Mouse (Mus musculus) myocyte (in vitro differentiated cells): ENCODE measurements around the gene Iqub. TPM values are rescaled to one million over a fixed set of nuclear protein-coding genes. Genes with fewer than 3 reads are reported as not detected.
A peak's percentile ranks its signal among the peaks of the same experiment; 100 is the strongest.

Source experiments
- H3K27me3 ChIP-seq: one replicate; pipeline ENCODE4 v1.6.1; 2011; ENCODE audit not compliant: control insufficient read depth, insufficient read depth, insufficient read length
- H3K36me3 ChIP-seq: one replicate; pipeline ENCODE4 v1.6.1; 2011; ENCODE audit not compliant: control insufficient read depth, insufficient read depth
- H3K4me2 ChIP-seq: one replicate; pipeline ENCODE4 v1.6.1; 2011; ENCODE audit warnings: low read depth, control low read depth
- H3K4me3 ChIP-seq: one replicate; pipeline ENCODE4 v1.5.1; 2011; ENCODE audit warnings: mild to moderate bottlenecking, control low read depth, moderate library complexity
- H3K79me2 ChIP-seq: one replicate; pipeline ENCODE4 v1.6.1; 2011; ENCODE audit not compliant: control insufficient read depth, insufficient read depth
- H3ac ChIP-seq: one replicate; pipeline ENCODE4 v1.6.1; 2011; ENCODE audit not compliant: control insufficient read depth, insufficient read length
- CEBPB ChIP-seq: IDR thresholded peaks from 2 replicates; pipeline ENCODE4 v1.6.1; 2011; ENCODE audit warnings: mild to moderate bottlenecking, moderate library complexity; ENCODE audit not compliant: poor library complexity, insufficient read depth, severe bottlenecking
- E2F4 ChIP-seq: IDR thresholded peaks from one replicate; pipeline ENCODE4 v1.6.1; 2011; ENCODE audit warnings: mild to moderate bottlenecking, control low read depth, moderate library complexity; ENCODE audit not compliant: insufficient read depth
- MAX ChIP-seq: IDR thresholded peaks from one replicate; pipeline ENCODE4 v1.6.1; 2011; ENCODE audit warnings: low read depth, mild to moderate bottlenecking, control low read depth
- MYOD1 ChIP-seq, 3 experiments: IDR thresholded peaks; one replicate each; pipeline ENCODE4 v1.6.1; 2011; ENCODE audit warnings: control low read depth in 2 of 3, low read depth in 2 of 3, mild to moderate bottlenecking in 2 of 3, moderate library complexity in 1 of 3; ENCODE audit not compliant: insufficient read length in 2 of 3, control insufficient read depth in 1 of 3
- MYOG ChIP-seq, 3 experiments: IDR thresholded peaks; one replicate each; pipeline ENCODE4 v1.6.1; 2011; ENCODE audit warnings: control low read depth in 2 of 3, low read depth in 2 of 3, mild to moderate bottlenecking in 2 of 3; ENCODE audit not compliant: insufficient read length in 2 of 3, control insufficient read depth in 1 of 3, insufficient read depth in 1 of 3
- POLR2A ChIP-seq: IDR thresholded peaks from one replicate; pipeline ENCODE4 v1.6.1; 2011; ENCODE audit warnings: low read depth, mild to moderate bottlenecking, control low read depth, moderate library complexity; ENCODE audit not compliant: insufficient read length
- POLR2AphosphoS2 ChIP-seq: IDR thresholded peaks from one replicate; pipeline ENCODE4 v1.6.1; 2011; ENCODE audit warnings: low read depth, control low read depth; ENCODE audit not compliant: insufficient read length
- REST ChIP-seq: IDR thresholded peaks from one replicate; pipeline ENCODE4 v1.6.1; 2011; ENCODE audit warnings: mild to moderate bottlenecking, control low read depth, moderate library complexity; ENCODE audit not compliant: insufficient read depth, insufficient read length
- SRF ChIP-seq: IDR thresholded peaks from one replicate; pipeline ENCODE4 v1.6.1; 2011; ENCODE audit warnings: low read depth; ENCODE audit not compliant: control insufficient read depth, insufficient read length
- TCF12 ChIP-seq: IDR thresholded peaks from one replicate; pipeline ENCODE4 v1.6.1; 2011; ENCODE audit warnings: mild to moderate bottlenecking, control low read depth; ENCODE audit not compliant: poor library complexity, insufficient read depth, severe bottlenecking
- TCF3 ChIP-seq: IDR thresholded peaks from one replicate; pipeline ENCODE4 v1.6.1; 2011; ENCODE audit warnings: low read depth, control low read depth; ENCODE audit not compliant: insufficient read length
- USF1 ChIP-seq: IDR thresholded peaks from one replicate; pipeline ENCODE4 v1.6.1; 2011; ENCODE audit warnings: low read depth, mild to moderate bottlenecking, control low read depth, moderate library complexity
- polyA plus RNA-seq: library from polyadenylated mRNA; unstranded; fragments of >200 nt; fragmentation: generic; extraction: Trizol; gene quantifications from one replicate; pipeline ENCODE4 v1.2.1, GENCODE M21; 2012; ENCODE audit warnings: missing spikeins

The Iqub gene
- polyA plus RNA-seq, 1 experiment = not detected

DNA sequence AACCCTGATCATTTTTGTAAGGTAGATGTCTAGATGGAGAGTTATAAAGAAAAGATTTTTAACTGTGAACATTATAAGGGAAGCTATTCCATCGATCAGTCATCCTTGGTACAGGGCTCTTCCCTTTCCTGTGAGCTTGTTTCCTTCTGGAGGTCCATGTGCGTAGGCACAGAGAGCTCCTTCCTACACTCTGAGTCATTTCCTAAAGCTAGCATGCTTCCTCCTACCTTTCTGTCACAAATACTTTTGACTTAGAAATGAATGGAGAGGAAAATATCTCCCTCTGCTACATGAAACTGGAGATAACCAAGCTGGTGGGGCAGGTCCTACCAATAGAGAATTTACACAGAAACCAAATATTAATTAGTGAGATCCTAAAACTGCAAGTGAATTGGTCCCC is 34.9 kb upstream of the Iqub start:
- H3K4me3 ChIP-seq = no peak overlapping the region
- H3K36me3 ChIP-seq = no peaks in the 10 kb centered on the region
- H3K4me2 ChIP-seq = no peak overlapping the region
- no peak for TF ChIP-seq POLR2A
- H3K27me3 ChIP-seq = no peaks in the 10 kb centered on the region
- no peak overlapping the region for H3ac ChIP-seq
- H3K79me2 ChIP-seq = no peaks in the 10 kb centered on the region

DNA sequence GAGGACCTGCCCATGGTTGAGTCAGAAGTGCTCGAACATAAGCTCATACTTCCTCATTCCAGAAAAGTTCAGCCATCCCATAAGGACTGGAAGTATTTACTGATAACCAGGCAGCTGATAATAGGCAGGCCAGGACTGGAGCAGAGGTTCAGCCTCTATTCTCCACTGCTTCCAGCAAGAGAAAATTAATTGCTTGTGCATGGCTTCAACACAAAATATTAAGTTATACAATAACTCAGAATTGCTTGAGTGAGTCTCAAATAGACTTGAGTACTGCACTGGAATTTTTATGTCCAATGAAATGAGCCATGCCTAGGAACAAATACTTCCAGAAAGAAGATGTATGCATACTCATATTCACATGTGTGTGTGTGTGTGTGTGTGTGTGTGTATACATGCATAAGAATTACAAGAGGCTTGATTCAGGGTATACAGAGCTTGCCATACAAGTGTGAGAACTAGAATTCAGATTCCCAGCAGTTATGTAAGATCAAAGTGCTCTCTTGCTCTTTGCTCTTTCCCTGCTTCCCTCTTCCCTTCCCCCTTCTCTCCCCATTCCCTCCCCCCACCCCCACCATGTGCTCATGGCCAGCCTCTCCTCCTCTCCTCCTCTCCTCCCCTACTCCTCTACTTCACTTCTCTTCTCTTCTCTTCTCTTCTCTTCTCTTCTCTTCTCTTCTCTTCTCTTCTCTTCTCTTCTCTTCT is 32.0 kb upstream of the Iqub start:
- TF ChIP-seq TCF3 (no peak), MAX (no peak), MYOD1 (IDR thresholded peaks at IDR 0.05; ENCODE audit: control insufficient read depth in 1 of 3, insufficient read length in 2 of 3, low read depth in 2 of 3) (no peak), CEBPB (no peak), E2F4 (no peak), POLR2A (no peak), REST (no peak), TCF12 (no peak), MYOG (IDR thresholded peaks at IDR 0.05; ENCODE audit: control insufficient read depth in 1 of 3, insufficient read depth in 1 of 3, insufficient read length in 2 of 3, low read depth in 2 of 3) (no peak), SRF (no peak), USF1 (no peak), POLR2AphosphoS2 (no peak)
- Histone ChIP-seq H3K27me3 (no peaks in the 10 kb centered on the region), H3K79me2 (no peaks in the 10 kb centered on the region), H3K36me3 (no peaks in the 10 kb centered on the region), H3K4me2 (no peak overlapping the region), H3ac (no peak overlapping the region), H3K4me3 (no peak overlapping the region)

DNA sequence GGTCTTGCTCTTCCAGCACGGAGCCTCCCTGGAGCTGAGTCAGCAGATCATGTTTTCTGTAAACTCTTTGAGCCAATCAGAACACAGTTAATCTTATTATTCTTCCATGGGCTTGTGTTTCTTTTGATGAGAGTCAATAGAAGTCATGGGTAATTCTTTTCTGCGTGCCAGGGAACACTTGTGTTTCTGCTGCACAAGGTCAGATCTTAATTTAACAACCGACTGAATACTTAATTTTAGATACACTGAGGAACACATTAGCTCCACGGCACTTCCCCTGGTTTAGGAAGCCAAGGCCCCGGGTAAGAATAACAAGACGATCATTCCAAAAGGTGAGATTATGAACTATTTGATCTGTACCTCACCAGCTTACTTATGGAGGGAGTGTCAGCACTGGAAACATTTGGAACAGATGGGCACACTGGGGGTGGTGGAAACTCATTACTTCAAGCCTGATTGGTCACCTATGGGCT is 28.3 kb upstream of the Iqub start:
- H3ac ChIP-seq = no peak overlapping the region
- H3K4me2 ChIP-seq = peak overlapping the region; percentile 44
- H3K4me3 ChIP-seq = no peak overlapping the region
- TF ChIP-seq USF1 = no peak
- TF ChIP-seq POLR2AphosphoS2 = no peak
- no peak for TF ChIP-seq POLR2A
- TF ChIP-seq TCF12 = no peak
- no peak for TF ChIP-seq MYOD1 (IDR thresholded peaks at IDR 0.05; ENCODE audit: control insufficient read depth in 1 of 3, insufficient read length in 2 of 3, low read depth in 2 of 3)
- no peak for TF ChIP-seq CEBPB
- TF ChIP-seq MAX = no peak
- no peak for TF ChIP-seq MYOG (IDR thresholded peaks at IDR 0.05; ENCODE audit: control insufficient read depth in 1 of 3, insufficient read depth in 1 of 3, insufficient read length in 2 of 3, low read depth in 2 of 3)
- no peak for TF ChIP-seq REST
- no peak for TF ChIP-seq E2F4
- no peak for TF ChIP-seq TCF3
- no peaks in the 10 kb centered on the region for H3K36me3 ChIP-seq
- H3K27me3 ChIP-seq = no peaks in the 10 kb centered on the region
- no peaks in the 10 kb centered on the region for H3K79me2 ChIP-seq

DNA sequence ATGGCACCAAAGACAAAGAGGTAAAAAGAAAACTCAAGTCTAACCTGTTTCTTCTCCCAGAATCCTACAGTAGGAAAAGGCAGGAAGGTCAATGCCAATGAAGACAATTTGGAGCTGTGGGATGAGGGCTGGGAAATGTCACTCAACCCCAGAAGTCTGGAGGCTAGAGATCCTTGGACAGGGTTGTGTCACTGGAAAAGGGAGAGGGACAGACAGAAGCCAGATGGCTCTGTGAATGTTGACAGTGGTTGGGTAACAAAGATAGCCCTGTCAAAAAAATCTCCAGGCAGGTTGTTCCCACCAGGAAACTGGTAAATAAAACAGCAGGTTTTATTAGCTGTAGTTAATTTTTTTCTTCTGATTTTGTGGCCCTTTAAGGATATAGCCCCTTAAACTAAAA is 27.5 kb upstream of the Iqub start:
- Histone ChIP-seq H3K4me2 (no peak overlapping the region), H3K36me3 (no peaks in the 10 kb centered on the region), H3K4me3 (no peak overlapping the region), H3ac (no peak overlapping the region), H3K79me2 (no peaks in the 10 kb centered on the region), H3K27me3 (no peaks in the 10 kb centered on the region)
- no peak for TF ChIP-seq USF1
- no peak for TF ChIP-seq POLR2AphosphoS2
- no peak for TF ChIP-seq CEBPB
- no peak for TF ChIP-seq TCF12
- no peak for TF ChIP-seq MAX
- no peak for TF ChIP-seq TCF3
- TF ChIP-seq POLR2A = no peak
- no peak for TF ChIP-seq E2F4
- no peak for TF ChIP-seq MYOG (IDR thresholded peaks at IDR 0.05; ENCODE audit: control insufficient read depth in 1 of 3, insufficient read depth in 1 of 3, insufficient read length in 2 of 3, low read depth in 2 of 3)
- TF ChIP-seq SRF = no peak
- TF ChIP-seq REST = no peak
- TF ChIP-seq MYOD1 (IDR thresholded peaks at IDR 0.05; ENCODE audit: control insufficient read depth in 1 of 3, insufficient read length in 2 of 3, low read depth in 2 of 3) = no peak

DNA sequence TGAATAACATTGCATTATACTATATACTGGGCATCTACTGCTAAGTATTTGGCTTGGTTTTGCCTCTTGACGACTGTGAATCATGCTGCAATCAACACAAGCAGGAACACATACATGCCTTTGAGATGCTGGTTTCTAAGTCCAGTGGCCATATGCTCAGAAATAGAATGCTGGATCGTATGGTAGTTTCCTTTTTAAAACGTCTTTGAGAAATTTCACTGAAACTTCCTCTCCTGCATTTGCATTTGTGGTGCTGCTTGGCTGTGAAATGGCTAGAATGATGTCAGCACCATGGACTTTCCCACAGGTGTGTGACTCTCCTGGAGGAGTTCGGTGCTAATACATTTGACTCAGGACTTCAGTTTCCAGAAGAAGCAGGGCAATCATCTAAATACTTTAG is 25.2 kb upstream of the Iqub start:
- Histone ChIP-seq H3K27me3 (no peaks in the 10 kb centered on the region), H3ac (no peak overlapping the region), H3K4me3 (no peak overlapping the region), H3K4me2 (no peak overlapping the region), H3K36me3 (no peaks in the 10 kb centered on the region), H3K79me2 (no peaks in the 10 kb centered on the region)
- TF ChIP-seq POLR2A = no peak
- TF ChIP-seq MAX = no peak
- no peak for TF ChIP-seq TCF12
- TF ChIP-seq SRF = no peak
- no peak for TF ChIP-seq E2F4
- TF ChIP-seq POLR2AphosphoS2 = no peak
- TF ChIP-seq REST = no peak
- TF ChIP-seq MYOD1 (IDR thresholded peaks at IDR 0.05; ENCODE audit: control insufficient read depth in 1 of 3, insufficient read length in 2 of 3, low read depth in 2 of 3) = no peak
- TF ChIP-seq CEBPB = no peak
- TF ChIP-seq USF1 = no peak
- TF ChIP-seq TCF3 = no peak
- TF ChIP-seq MYOG (IDR thresholded peaks at IDR 0.05; ENCODE audit: control insufficient read depth in 1 of 3, insufficient read depth in 1 of 3, insufficient read length in 2 of 3, low read depth in 2 of 3) = no peak
